Mouse (Mus musculus) colon, adult 2 months (tissue): Measurements from ENCODE around the gene Sbds. TPM values are rescaled to one million over a fixed set of nuclear protein-coding genes. Genes with fewer than 3 reads are reported as not detected.

Experiments used
- polyA plus RNA-seq: library from polyadenylated mRNA; depleted of rRNA; stranded (reverse); fragments of >200 nt; gene quantifications from 2 replicates; pipeline ENCODE4 v1.2.3, GENCODE M21; 2012; rRNA removed

Sbds gene
- 49.1 and 56.7 TPM in 2 replicates for polyA plus RNA-seq

DNA sequence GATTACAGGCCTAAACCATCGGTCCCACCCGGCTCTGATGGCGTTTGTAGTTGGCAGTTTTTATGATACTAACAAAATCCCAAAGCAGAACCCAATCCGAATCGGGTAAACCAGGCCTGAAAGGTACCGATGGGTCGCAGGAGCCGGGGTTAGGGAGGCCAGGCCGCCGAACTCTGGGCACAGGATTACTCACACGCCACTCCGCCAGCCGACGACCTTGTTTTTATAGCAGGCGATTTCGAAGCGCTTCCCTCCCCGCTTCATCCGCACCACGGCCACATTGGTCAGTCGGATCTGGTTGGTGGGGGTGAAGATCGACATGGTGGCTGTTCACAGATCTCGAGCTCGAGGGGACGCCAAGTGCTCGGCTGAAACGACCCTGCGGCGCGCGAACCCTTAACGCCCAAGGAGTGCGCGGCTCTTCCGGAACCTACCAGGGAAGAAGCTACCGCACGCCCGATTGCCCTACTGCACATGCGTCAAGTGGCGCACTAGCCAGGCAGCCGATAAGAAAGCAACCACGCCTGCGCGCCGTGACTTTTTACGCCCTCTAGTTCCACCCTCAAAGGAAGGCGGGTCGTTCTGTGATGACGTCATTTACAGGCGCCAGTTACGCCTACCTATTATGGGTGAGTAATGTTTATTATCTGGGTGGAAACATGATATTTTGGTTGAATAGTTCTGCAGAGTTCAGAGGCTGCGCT is at the start of gene Sbds, which contains the start of gene Tyw1:
Gene Sbds, minus strand, starts transcription at position 514 of the 704 bp plus-strand sequence.
Gene Tyw1, plus strand, starts transcription at position 603 of the 704 bp plus-strand sequence.

DNA sequence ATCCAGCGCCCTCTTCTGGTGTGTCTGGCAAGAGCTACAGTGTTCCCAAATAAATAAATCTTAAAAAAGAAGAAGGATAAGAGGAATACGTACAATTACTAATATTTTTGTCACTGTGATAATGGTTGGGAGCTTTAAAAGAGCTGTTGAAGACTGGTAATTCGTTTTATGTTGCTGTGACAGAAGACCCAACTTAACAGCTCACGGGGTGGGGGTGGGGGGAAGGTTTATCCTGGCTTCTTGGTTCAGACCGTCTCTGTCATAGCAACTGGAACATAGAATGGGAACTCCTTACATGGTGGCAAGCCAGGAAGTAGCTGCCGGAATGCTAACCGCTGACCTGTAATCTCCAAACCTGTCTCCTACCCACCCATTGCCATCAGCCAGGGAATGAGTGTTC is 38.5 kb downstream of the Sbds start, which contains the start of gene Tmem248:
Gene Tmem248, plus strand, starts transcription at position 301 of the 400 bp plus-strand sequence.

Other genes with a start within 250 kb of the Sbds start
- gene Asl, start 226.3 kb downstream of the Sbds start, polyA plus RNA-seq: 45.4 and 49.1 TPM in 2 replicates
- 5.7 and 8.9 TPM in 2 replicates for gene Crcp, start 226.2 kb downstream of the Sbds start, polyA plus RNA-seq
- gene Tpst1, start 182.2 kb downstream of the Sbds start, polyA plus RNA-seq: 13.0 and 13.8 TPM in 2 replicates
- 6.3 and 10.2 TPM in 2 replicates for gene Kctd7, start 110.7 kb downstream of the Sbds start, polyA plus RNA-seq
- 23.0 and 30.3 TPM in 2 replicates for gene Rabgef1, start 83.7 kb downstream of the Sbds start, polyA plus RNA-seq
- gene Tmem248, start 38.4 kb downstream of the Sbds start, polyA plus RNA-seq: 34.8 and 36.1 TPM in 2 replicates
- gene Tyw1, start 89 bp upstream of the Sbds start, polyA plus RNA-seq: 9.0 and 10.0 TPM in 2 replicates
- 0.01 and 0.21 TPM in 2 replicates for gene Caln1, start 113.9 kb upstream of the Sbds start, polyA plus RNA-seq
- gene A330070K13Rik, start 129.1 kb upstream of the Sbds start, polyA plus RNA-seq: not detected in 2 replicates